Mouse (Mus musculus) lung, embryonic 15.5 days (tissue): ENCODE measurements around the gene Snx18. TPM values are rescaled to one million over a fixed set of nuclear protein-coding genes. Genes with fewer than 3 reads are reported as not detected.

Experiments
- ATAC-seq: fragments of 200-750 bp; cut with Nextera tagmentation; 2 replicates; pipeline ENCODE4 v1.8.0; 2017; ENCODE audit warnings: moderate number of reproducible peaks, borderline replicate concordance; ENCODE audit not compliant: low FRiP score, low TSS enrichment; ENCODE audit errors: extremely low read depth
- H3K27ac ChIP-seq: fragments of 300-500 bp; sonication (generic); 2 replicates; pipeline ENCODE4 v1.5.1; 2015; ENCODE audit warnings: moderate library complexity, mild to moderate bottlenecking, inconsistent platforms
- H3K27me3 ChIP-seq: fragments of 300-500 bp; sonication (generic); 2 replicates; pipeline ENCODE4 v1.6.1; 2015; ENCODE audit warnings: inconsistent platforms
- H3K36me3 ChIP-seq: fragments of 300-500 bp; sonication (generic); 2 replicates; pipeline ENCODE4 v1.6.1; 2015; ENCODE audit warnings: inconsistent platforms
- H3K4me1 ChIP-seq: fragments of 300-500 bp; sonication (generic); 2 replicates; pipeline ENCODE4 v1.6.1; 2015; ENCODE audit warnings: inconsistent platforms
- H3K4me2 ChIP-seq: fragments of 300-500 bp; sonication (generic); 2 replicates; pipeline ENCODE4 v1.6.1; 2015; ENCODE audit warnings: inconsistent platforms, mild to moderate bottlenecking, moderate library complexity
- H3K4me3 ChIP-seq: fragments of 300-500 bp; sonication (generic); 2 replicates; pipeline ENCODE4 v1.5.1; 2015; ENCODE audit warnings: mild to moderate bottlenecking, inconsistent platforms
- H3K9ac ChIP-seq: fragments of 300-500 bp; sonication (generic); 2 replicates; pipeline ENCODE4 v1.6.1; 2015; ENCODE audit warnings: inconsistent platforms
- H3K9me3 ChIP-seq: fragments of 300-500 bp; sonication (generic); 2 replicates; pipeline ENCODE4 v1.6.1; 2016; ENCODE audit warnings: inconsistent platforms
- WGBS: fragments of 180-500 bp; shearing (Covaris S2); methylation state at CpG from one replicate; pipeline ENCODE4 v1.1.7; 2015; 5-methylcytosine and 5-hydroxymethylcytosine counted together
- polyA plus RNA-seq: library from polyadenylated mRNA; unstranded; fragments of >200 nt; fragmentation: Nextera tagmentation; extraction: Ambion mirVana; gene quantifications from 2 replicates; pipeline ENCODE4 v1.2.1, GENCODE M21; 2015

The Snx18 gene
- polyA plus RNA-seq, 1 experiment from 2014 or later: 20.4 TPM

DNA sequence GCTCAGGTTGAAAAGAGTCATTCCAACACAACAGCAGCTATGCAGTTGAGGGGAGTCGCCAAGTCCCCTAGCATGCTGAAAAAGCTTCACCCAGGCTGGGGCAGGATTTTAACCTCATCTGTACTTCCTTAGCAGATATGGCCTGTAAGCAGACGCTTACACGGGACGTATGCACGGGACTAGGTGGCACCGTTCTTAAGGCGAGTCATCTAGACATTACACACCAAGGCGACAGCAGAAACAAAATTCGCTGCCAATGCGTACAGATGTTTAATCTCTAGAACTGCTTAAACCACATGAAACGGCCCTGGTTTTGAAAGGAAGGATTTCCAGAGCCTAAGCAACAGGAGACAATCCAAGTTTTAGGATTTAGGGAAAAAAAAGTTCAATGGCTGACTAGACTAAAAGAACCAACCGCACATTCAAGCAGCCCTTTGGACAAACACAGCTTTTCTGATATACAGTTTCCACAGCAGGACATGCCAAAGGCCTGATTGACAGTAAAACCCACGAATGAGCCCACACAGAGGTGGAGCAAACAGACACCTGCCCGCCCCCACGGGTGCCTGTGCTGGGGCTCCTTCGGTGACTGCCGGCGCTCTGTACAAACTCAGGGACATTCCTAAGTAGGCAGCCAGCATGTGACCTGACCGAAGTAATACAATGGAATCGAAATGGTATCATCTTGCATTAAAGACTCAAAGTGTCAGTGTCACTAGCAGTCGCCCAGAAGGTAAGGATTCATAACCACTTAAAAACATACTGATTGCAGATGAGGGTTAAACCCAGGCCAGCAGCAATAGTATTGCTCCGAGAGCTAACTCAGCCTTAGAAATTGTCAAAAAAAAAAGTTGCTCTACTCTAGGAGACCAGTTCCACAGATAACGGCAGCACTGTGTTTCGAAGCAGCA, 3.5 kb downstream of the Snx18 start:
- no peak for ATAC-seq
- H3K4me3 ChIP-seq: peak overlapping the region; percentile 90
- WGBS: 7% methylated on average over 24 of the region's 24 CpGs
- H3K4me1 ChIP-seq: peaks cover 79% of the 10 kb centered on the region
- H3K9ac ChIP-seq: peak overlapping the region; percentile 93
- H3K36me3 ChIP-seq: no peaks in the 10 kb centered on the region
- H3K9me3 ChIP-seq: no peaks in the 10 kb centered on the region
- H3K27ac ChIP-seq: peak overlapping the region; percentile 39
- no peaks in the 10 kb centered on the region for H3K27me3 ChIP-seq
- H3K4me2 ChIP-seq: peak overlapping the region; percentile 91

DNA sequence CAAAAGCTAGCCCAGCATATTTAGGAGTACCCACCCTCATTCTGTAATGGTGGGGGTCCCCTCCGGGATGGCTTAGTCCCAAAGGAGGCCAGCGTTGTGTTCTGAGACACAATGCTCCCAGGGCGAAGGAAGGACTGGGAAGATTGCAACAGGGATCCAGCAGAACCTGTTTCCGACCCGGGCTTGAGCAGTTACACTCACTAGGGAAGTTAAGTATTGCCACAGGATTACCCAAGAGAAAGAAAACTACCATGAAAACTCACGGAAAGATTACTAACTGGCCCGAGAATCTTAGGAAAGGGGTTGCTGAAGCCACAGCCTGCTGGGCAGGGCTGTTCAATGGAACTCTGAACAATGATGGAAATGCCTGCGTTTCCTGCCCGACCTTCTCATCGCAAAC, 4.5 kb downstream of the Snx18 start:
- Histone ChIP-seq H3K4me3 (peak overlapping the region; percentile 90), H3K36me3 (no peaks in the 10 kb centered on the region), H3K27me3 (no peaks in the 10 kb centered on the region), H3K9me3 (no peaks in the 10 kb centered on the region), H3K27ac (no peak overlapping the region), H3K4me1 (peaks cover 84% of the 10 kb centered on the region), H3K4me2 (peak overlapping the region; percentile 91), H3K9ac (no peak overlapping the region)
- ATAC-seq: no peak
- 43% methylated on average over 10 of the region's 10 CpGs for WGBS

- peak overlapping the region; percentile 13; the same call in 1 of the 2 replicates for H3K27ac ChIP-seq
- H3K9me3 ChIP-seq: no peaks in the 10 kb centered on the region
- peak overlapping the region; percentile 90; the same call in 1 of the 2 replicates for H3K4me3 ChIP-seq
- WGBS: 19% methylated on average over 12 of the region's 12 CpGs
- no peak for ATAC-seq
- no peaks in the 10 kb centered on the region for H3K27me3 ChIP-seq
- peak overlapping the region; percentile 91 for H3K4me2 ChIP-seq
- H3K36me3 ChIP-seq: no peaks in the 10 kb centered on the region
- H3K9ac ChIP-seq: no peak overlapping the region
- H3K4me1 ChIP-seq: peaks cover 87% of the 10 kb centered on the region
Observed at GRCm38 (mm10) chr13:113613341-113613740, 5.0 kb downstream of the Snx18 start.

GRCm38 (mm10) chr13:113612141-113612950, 6.0 kb downstream of the Snx18 start:
- Histone ChIP-seq H3K27ac (no peak overlapping the region), H3K4me2 (peak overlapping the region; percentile 91), H3K9ac (no peak overlapping the region), H3K4me3 (no peak overlapping the region), H3K4me1 (peaks cover 94% of the 10 kb centered on the region), H3K9me3 (no peaks in the 10 kb centered on the region), H3K36me3 (no peaks in the 10 kb centered on the region), H3K27me3 (no peaks in the 10 kb centered on the region)
- WGBS: 64% methylated on average over 24 of the region's 24 CpGs
- ATAC-seq: no peak

DNA sequence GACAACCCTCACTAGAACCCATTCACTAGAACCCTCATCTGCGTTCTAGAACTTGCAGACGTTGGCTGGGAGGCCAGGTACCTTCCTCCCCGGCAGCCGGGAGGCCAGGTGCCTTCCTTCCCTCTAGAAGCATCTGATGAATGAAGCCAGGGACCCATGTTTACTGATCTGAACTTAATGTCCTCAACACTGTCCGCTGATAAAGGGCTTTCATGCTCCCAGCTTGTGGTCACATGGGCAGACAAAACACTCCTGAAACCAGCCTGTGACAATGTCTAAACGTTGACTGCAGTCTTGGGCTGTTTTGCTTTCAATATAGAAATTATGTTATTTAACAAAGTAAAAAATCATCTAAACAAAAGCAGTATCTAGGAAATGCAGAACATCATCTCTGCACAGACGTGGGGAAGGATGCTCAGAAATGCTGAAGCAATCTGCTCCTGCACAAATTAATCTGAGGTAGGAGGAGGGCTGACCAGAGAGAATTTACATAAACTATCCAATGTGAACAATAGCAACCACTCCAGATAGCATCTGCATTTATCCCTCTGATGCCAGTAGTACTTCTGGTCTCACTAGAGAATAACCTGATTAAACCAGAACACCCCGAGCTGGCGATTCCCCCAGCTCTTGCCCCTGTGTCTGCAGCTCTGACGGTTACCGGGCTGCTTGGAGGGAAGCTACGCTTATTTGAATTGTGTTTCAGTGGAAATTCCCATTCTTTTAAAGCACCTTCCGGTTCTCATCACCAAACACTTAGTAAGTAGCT, 7.4 kb downstream of the Snx18 start:
- WGBS: 54% methylated on average over 13 of the region's 13 CpGs
- Histone ChIP-seq H3K27ac (no peak overlapping the region), H3K4me3 (no peak overlapping the region), H3K4me2 (no peak overlapping the region), H3K4me1 (peaks cover 92% of the 10 kb centered on the region), H3K27me3 (no peaks in the 10 kb centered on the region), H3K9ac (no peak overlapping the region), H3K9me3 (no peaks in the 10 kb centered on the region), H3K36me3 (no peaks in the 10 kb centered on the region)
- no peak for ATAC-seq

DNA sequence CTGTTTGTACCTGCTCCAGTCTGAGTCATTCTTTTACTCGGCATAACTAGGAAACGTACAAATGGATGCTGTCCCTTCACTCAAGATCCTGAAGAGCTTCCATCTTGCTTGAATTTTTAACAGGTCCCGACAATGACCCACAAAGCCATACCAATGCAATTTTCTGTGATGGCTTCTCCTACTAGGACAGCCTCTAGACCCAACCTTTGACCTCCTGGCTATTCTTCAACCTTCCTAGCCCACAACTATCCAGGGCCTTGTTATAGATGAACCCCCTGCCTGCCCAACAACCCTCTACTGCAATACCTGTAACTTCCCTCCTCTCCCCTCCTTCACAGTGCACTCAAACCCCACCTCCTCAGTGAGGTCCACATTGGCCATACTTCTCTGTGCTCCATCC, 8.9 kb downstream of the Snx18 start:
- H3K4me2 ChIP-seq: no peak overlapping the region
- H3K4me3 ChIP-seq: no peak overlapping the region
- H3K27me3 ChIP-seq: no peaks in the 10 kb centered on the region
- H3K9me3 ChIP-seq: no peaks in the 10 kb centered on the region
- H3K9ac ChIP-seq: no peak overlapping the region
- H3K4me1 ChIP-seq: peaks cover 95% of the 10 kb centered on the region
- no peak overlapping the region for H3K27ac ChIP-seq
- H3K36me3 ChIP-seq: no peaks in the 10 kb centered on the region
- WGBS: 84% methylated on average over 3 of the region's 3 CpGs
- no peak for ATAC-seq

GRCm38 (mm10) chr13:113607821-113608220, 10.5 kb downstream of the Snx18 start:
- Histone ChIP-seq H3K4me3 (no peak overlapping the region), H3K27ac (no peak overlapping the region), H3K36me3 (no peaks in the 10 kb centered on the region), H3K9ac (no peak overlapping the region), H3K4me1 (peaks cover 93% of the 10 kb centered on the region), H3K4me2 (no peak overlapping the region), H3K27me3 (no peaks in the 10 kb centered on the region), H3K9me3 (no peaks in the 10 kb centered on the region)
- WGBS: 58% methylated on average over 4 of the region's 4 CpGs
- ATAC-seq: no peak

DNA sequence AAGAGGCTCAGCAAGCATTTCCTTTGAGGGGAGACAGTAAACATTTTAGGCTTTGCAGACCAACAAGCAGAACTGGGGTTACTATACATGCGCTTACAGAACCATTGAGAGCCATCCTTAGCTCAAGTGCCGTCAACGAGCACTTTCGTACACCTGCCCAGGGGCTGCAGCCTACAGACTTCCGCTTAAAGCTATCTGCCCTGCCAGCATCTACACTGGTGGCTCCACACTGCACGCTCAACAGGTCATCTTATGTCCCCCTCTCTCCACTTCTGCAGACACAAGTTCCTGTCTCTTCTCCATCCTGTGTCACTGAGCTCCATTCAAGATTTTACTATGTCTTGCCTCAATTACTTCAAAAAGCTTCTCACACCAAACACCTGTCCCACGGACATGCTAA, 11.0 kb downstream of the Snx18 start:
- Histone ChIP-seq H3K9me3 (no peaks in the 10 kb centered on the region), H3K36me3 (no peaks in the 10 kb centered on the region), H3K4me1 (peaks cover 93% of the 10 kb centered on the region), H3K27ac (no peak overlapping the region), H3K9ac (no peak overlapping the region), H3K4me2 (no peak overlapping the region), H3K27me3 (no peaks in the 10 kb centered on the region), H3K4me3 (no peak overlapping the region)
- no peak for ATAC-seq
- WGBS: 74% methylated on average over 7 of the region's 7 CpGs

DNA sequence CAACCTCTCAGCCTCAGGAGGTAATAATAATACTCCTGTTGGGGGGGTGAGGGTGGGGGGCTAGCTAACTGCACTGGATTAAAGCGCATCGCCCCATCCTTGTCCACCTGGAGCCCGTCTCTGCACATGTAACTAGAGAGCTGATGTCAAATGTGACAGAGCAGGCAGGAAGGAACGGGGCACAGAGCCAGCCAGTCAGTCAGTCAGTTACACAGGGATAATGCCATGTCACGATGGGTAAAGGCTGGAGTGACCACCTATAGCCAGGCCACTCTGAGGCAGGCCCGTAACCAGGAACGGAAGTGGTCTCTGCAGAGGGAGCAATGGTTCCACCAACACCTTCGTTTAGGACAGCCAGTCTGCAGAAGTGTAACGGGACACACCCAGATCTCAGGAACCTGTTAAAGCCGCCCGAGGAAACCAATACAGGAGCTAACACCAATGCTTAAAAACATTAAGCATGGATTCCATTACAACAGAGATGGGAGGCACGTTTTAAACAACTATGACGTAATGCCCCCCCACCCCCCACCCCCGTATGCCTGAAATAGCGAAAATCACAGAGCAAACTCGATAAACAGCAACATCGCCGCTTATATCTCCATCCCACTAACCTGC, 11.5 kb downstream of the Snx18 start:
- Histone ChIP-seq H3K9ac (no peak overlapping the region), H3K36me3 (no peaks in the 10 kb centered on the region), H3K27ac (no peak overlapping the region), H3K27me3 (no peaks in the 10 kb centered on the region), H3K4me3 (no peak overlapping the region), H3K4me1 (peaks cover 93% of the 10 kb centered on the region), H3K9me3 (no peaks in the 10 kb centered on the region), H3K4me2 (no peak overlapping the region)
- 73% methylated on average over 18 of the region's 18 CpGs for WGBS
- no peak for ATAC-seq

DNA sequence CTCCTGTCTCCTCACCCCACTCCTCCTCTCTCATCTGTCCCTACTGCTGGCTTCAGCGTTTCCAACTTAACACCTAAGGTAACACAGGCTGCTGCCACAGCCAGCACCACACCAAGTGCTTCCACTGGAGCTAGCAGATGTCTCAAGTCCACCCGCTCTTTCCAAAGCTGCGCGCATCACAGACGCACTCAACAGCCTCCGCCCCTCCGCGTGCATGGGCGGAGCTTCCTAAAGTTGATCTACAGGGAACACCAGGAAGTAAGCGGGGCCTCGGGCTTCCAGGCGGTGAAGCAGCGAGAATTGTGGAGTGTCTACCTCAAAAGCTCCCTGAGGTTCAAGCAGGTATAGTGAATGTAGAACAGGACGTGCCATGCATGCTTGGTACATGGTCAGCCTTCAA, 12.2 kb downstream of the Snx18 start:
- no peak for ATAC-seq
- Histone ChIP-seq H3K9ac (no peak overlapping the region), H3K27ac (no peak overlapping the region), H3K27me3 (no peaks in the 10 kb centered on the region), H3K4me3 (no peak overlapping the region), H3K36me3 (no peaks in the 10 kb centered on the region), H3K9me3 (no peaks in the 10 kb centered on the region), H3K4me1 (peaks cover 89% of the 10 kb centered on the region), H3K4me2 (no peak overlapping the region)
- 84% methylated on average over 14 of the region's 14 CpGs for WGBS

DNA sequence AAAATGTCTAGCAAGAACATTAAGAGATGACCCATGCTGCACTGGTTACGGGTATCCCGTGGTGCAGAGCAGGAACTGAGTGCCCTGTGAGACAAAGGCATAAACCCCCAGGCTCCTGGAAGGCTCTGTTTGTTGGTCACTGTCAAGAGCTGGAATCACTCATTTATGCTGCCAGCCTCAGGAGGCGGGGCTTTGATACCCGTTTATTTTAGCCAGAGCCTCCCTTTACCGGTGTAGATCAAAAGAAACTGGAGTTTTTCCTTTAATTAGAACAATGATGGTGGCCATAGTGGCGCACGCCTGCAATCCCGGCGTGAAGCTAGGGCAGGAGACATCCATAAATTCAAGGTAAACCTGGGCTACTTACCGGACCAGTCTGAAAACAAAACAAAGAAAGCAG, 12.7 kb downstream of the Snx18 start:
- no peak overlapping the region for H3K4me3 ChIP-seq
- no peaks in the 10 kb centered on the region for H3K36me3 ChIP-seq
- WGBS: 87% methylated on average over 10 of the region's 10 CpGs
- no peaks in the 10 kb centered on the region for H3K9me3 ChIP-seq
- no peak overlapping the region for H3K9ac ChIP-seq
- H3K27me3 ChIP-seq: no peaks in the 10 kb centered on the region
- H3K4me2 ChIP-seq: no peak overlapping the region
- peaks cover 87% of the 10 kb centered on the region for H3K4me1 ChIP-seq
- no peak overlapping the region for H3K27ac ChIP-seq
- no peak for ATAC-seq
